Mouse (Mus musculus): ENCODE measurements around the gene Pm20d1.

- TF ChIP-seq POLR2A (IDR thresholded peaks at IDR 0.05; ENCODE audit: low read depth, low read length) (peak; percentile 12), CTCF (IDR thresholded peaks at IDR 0.05; ENCODE audit: extremely low read depth, insufficient read depth, insufficient read length, insufficient replicate concordance) (peak; percentile 85)
Observed at GRCm38 (mm10) chr1:131867093-131867945, 70.1 kb downstream of the Pm20d1 start, which contains the start of gene Rab29.

Data from spleen, adult 2 months (tissue).